Mouse (Mus musculus): ENCODE results near the gene Abca8a. TPM values are rescaled to one million over a fixed set of nuclear protein-coding genes. Genes with fewer than 3 reads are reported as not detected.

Abca8a gene
- total RNA-seq (2017), result not detected in 2 replicates

GRCm38 (mm10) chr11:110095858-110096257 lies at the start of gene Abca8a:
Gene Abca8a (minus strand): TSS chr11:110095978.
- no peak for ATAC-seq (replicated peaks; ENCODE audit: low read depth, poor library complexity, severe bottlenecking)

- ATAC-seq (replicated peaks; ENCODE audit: low read depth, poor library complexity, severe bottlenecking), result no peak
Measured at GRCm38 (mm10) chr11:110145421-110145820, 49.6 kb upstream of the Abca8a start.

- ATAC-seq (replicated peaks; ENCODE audit: low read depth, poor library complexity, severe bottlenecking), result no peak
Measured at GRCm38 (mm10) chr11:110130760-110131159, 35.0 kb upstream of the Abca8a start.

- no peak for ATAC-seq (replicated peaks; ENCODE audit: low read depth, poor library complexity, severe bottlenecking)
Measured at GRCm38 (mm10) chr11:110111137-110111536, 15.4 kb upstream of the Abca8a start.

GRCm38 (mm10) chr11:110101437-110101836 lies 5.7 kb upstream of the Abca8a start:
- ATAC-seq (replicated peaks; ENCODE audit: low read depth, poor library complexity, severe bottlenecking), result no peak

- no peak for ATAC-seq (replicated peaks; ENCODE audit: low read depth, poor library complexity, severe bottlenecking)
Measured at GRCm38 (mm10) chr11:110098901-110099300, 3.1 kb upstream of the Abca8a start.

GRCm38 (mm10) chr11:110097465-110097864 lies 1.7 kb upstream of the Abca8a start:
- no peak for ATAC-seq (replicated peaks; ENCODE audit: low read depth, poor library complexity, severe bottlenecking)

GRCm38 (mm10) chr11:110094846-110095380 lies 865 bp downstream of the Abca8a start:
- ATAC-seq (replicated peaks; ENCODE audit: low read depth, poor library complexity, severe bottlenecking), result no peak

- no peak for ATAC-seq (replicated peaks; ENCODE audit: low read depth, poor library complexity, severe bottlenecking)
Measured at GRCm38 (mm10) chr11:110094236-110094635, 1.5 kb downstream of the Abca8a start.

GRCm38 (mm10) chr11:110091328-110091727 lies 4.5 kb downstream of the Abca8a start:
- ATAC-seq (replicated peaks; ENCODE audit: low read depth, poor library complexity, severe bottlenecking), result peak; percentile 60

GRCm38 (mm10) chr11:110072158-110072557 lies 23.6 kb downstream of the Abca8a start:
- no peak for ATAC-seq (replicated peaks; ENCODE audit: low read depth, poor library complexity, severe bottlenecking)

- no peak for ATAC-seq (replicated peaks; ENCODE audit: low read depth, poor library complexity, severe bottlenecking)
Measured at GRCm38 (mm10) chr11:110061032-110061431, 34.7 kb downstream of the Abca8a start.

GRCm38 (mm10) chr11:110060127-110060526 lies 35.7 kb downstream of the Abca8a start:
- no peak for ATAC-seq (replicated peaks; ENCODE audit: low read depth, poor library complexity, severe bottlenecking)

GRCm38 (mm10) chr11:110053681-110054080 lies 42.1 kb downstream of the Abca8a start:
- no peak for ATAC-seq (replicated peaks; ENCODE audit: low read depth, poor library complexity, severe bottlenecking)

GRCm38 (mm10) chr11:110037795-110038194 lies 58.0 kb downstream of the Abca8a start:
- no peak for ATAC-seq (replicated peaks; ENCODE audit: low read depth, poor library complexity, severe bottlenecking)

GRCm38 (mm10) chr11:110028913-110029695 lies 66.7 kb downstream of the Abca8a start:
- ATAC-seq (replicated peaks; ENCODE audit: low read depth, poor library complexity, severe bottlenecking), result no peak

GRCm38 (mm10) chr11:110010836-110011546 lies 84.8 kb downstream of the Abca8a start:
- no peak for ATAC-seq (replicated peaks; ENCODE audit: low read depth, poor library complexity, severe bottlenecking)

GRCm38 (mm10) chr11:109995624-109996023 lies 100.2 kb downstream of the Abca8a start, which contains the start of gene Abca8b:
Gene Abca8b (minus strand): TSS chr11:109995845.
- peak; percentile 82 for ATAC-seq (replicated peaks; ENCODE audit: low read depth, poor library complexity, severe bottlenecking)

- peak; percentile 56 for ATAC-seq (replicated peaks; ENCODE audit: low read depth, poor library complexity, severe bottlenecking)
Measured at GRCm38 (mm10) chr11:109995013-109995412, 100.8 kb downstream of the Abca8a start.

- ATAC-seq (replicated peaks; ENCODE audit: low read depth, poor library complexity, severe bottlenecking), result no peak
Measured at GRCm38 (mm10) chr11:109994014-109994413, 101.8 kb downstream of the Abca8a start.

GRCm38 (mm10) chr11:109991270-109991669 lies 104.5 kb downstream of the Abca8a start:
- ATAC-seq (replicated peaks; ENCODE audit: low read depth, poor library complexity, severe bottlenecking), result peak; percentile 51; the same call in 1 of the 2 replicates
